Comparison of ENCODE assay signal across 8 mouse cellular contexts in the genomic region with DNA sequence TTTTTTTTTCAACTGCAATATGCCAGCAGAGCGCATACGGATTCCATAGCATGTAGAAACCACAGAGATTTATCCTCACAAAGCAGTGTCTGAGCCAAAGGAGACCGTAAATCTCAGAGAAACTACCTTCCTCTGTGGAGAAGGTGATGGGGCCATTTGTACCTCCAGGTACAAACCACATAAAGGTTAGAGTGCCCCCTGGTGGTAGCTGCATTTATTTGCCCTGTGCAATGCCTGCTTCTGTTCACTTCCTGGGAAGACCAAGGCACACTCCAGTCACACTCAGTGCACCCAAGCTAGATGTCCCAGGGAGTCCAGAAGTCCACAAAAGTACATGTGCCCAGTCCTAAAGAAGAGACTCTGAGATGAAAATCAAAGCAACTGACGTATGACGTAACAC.
A peak's percentile ranks its signal among the peaks of the same experiment; 100 is the strongest.
DNase-seq lines count a peak whose midpoint lies in the region; ATAC-seq and TF ChIP-seq lines count a peak whose summit lies in the region.

No protein-coding gene starts in this region.

- H3K27me3 ChIP-seq in midbrain, embryonic 11.5 days (ENCODE audit: control insufficient read depth, insufficient read depth, low read length), result no peaks in the 10 kb centered on the region
- no peaks in the 10 kb centered on the region; the same call in 1 of the 2 replicates for H3K27me3 ChIP-seq in midbrain, embryonic 16.5 days (ENCODE audit: control insufficient read depth, insufficient read depth, low read depth, low read length)
- no peaks in the 10 kb centered on the region for H3K27me3 ChIP-seq in liver, postnatal 0 days (ENCODE audit: insufficient read depth, low read length)

- TF ChIP-seq CTCF in liver, postnatal 0 days (IDR thresholded peaks at IDR 0.05; ENCODE audit: low read depth), result peak; percentile 79

- H3K36me3 ChIP-seq in midbrain, embryonic 11.5 days (ENCODE audit: control insufficient read depth, insufficient read depth, low read length), result no peaks in the 10 kb centered on the region
- H3K36me3 ChIP-seq in midbrain, embryonic 16.5 days (ENCODE audit: control insufficient read depth, insufficient read depth, low read length), result no peaks in the 10 kb centered on the region
- H3K36me3 ChIP-seq in liver, postnatal 0 days (replicated peaks; ENCODE audit: insufficient read depth, low read length), result no peaks in the 10 kb centered on the region

- H3K4me3 ChIP-seq in midbrain, embryonic 11.5 days (ENCODE audit: low read depth, low read length), result no peak overlapping the region
- no peak overlapping the region for H3K4me3 ChIP-seq in midbrain, embryonic 16.5 days (ENCODE audit: low read depth, low read length)
- H3K4me3 ChIP-seq in liver, postnatal 0 days (ENCODE audit: low read depth, low read length), result no peak overlapping the region

- no peak overlapping the region for H3K4me2 ChIP-seq in midbrain, embryonic 11.5 days
- no peak overlapping the region for H3K4me2 ChIP-seq in midbrain, embryonic 16.5 days (ENCODE audit: low read length)
- H3K4me2 ChIP-seq in liver, postnatal 0 days (ENCODE audit: low read depth, low read length), result no peak overlapping the region

- DNase-seq in midbrain, embryonic 11.5 days (ENCODE audit: low spot score, missing footprints), result peak; percentile 88
- DNase-seq in c-Kit-negative CD71-positive TER-119-positive erythroid progenitor cells, embryonic 14.5 days (ENCODE audit: low read depth, low spot score), result peak; percentile 36
- DNase-seq in frontal cortex, postnatal 36 days (ENCODE audit: low spot score in 2 of 2), result peak; percentile 71 to 75
- peak; percentile 79 to 93 for DNase-seq in kidney, postnatal 36 days
- peak; percentile 71 for DNase-seq in liver, postnatal 0 days
- DNase-seq in right cerebral cortex, postnatal 36 days (ENCODE audit: low spot score in 2 of 2), result peak; percentile 12 to 38

- no peak for TF ChIP-seq EP300 in liver, postnatal 0 days (IDR thresholded peaks at IDR 0.05; ENCODE audit: low read depth)

- WGBS in midbrain, embryonic 11.5 days, result 82% methylated on average over 5 of the region's 5 CpGs
- WGBS in midbrain, embryonic 16.5 days, result 85% methylated on average over 5 of the region's 5 CpGs
- WGBS in liver, postnatal 0 days (ENCODE audit: insufficient replicate concordance), result 71% methylated on average over 5 of the region's 5 CpGs

- H3K9ac ChIP-seq in midbrain, embryonic 11.5 days (ENCODE audit: low read length), result no peak overlapping the region
- H3K9ac ChIP-seq in midbrain, embryonic 16.5 days (ENCODE audit: low read depth, low read length), result no peak overlapping the region
- H3K9ac ChIP-seq in liver, postnatal 0 days (replicated peaks), result no peak overlapping the region

- no peak overlapping the region for H3K27ac ChIP-seq in midbrain, embryonic 11.5 days (ENCODE audit: low read depth, low read length)
- H3K27ac ChIP-seq in midbrain, embryonic 16.5 days (ENCODE audit: low read length), result no peak overlapping the region
- H3K27ac ChIP-seq in liver, postnatal 0 days (ENCODE audit: low read depth), result no peak overlapping the region

- ATAC-seq in midbrain, embryonic 11.5 days (ENCODE audit: low FRiP score), result no peak
- ATAC-seq in midbrain, embryonic 16.5 days, result no peak
- ATAC-seq in liver, postnatal 0 days, result no peak
- no peak for ATAC-seq in erythroid progenitor cell, adult 5-6 weeks (replicated peaks; ENCODE audit: low FRiP score, poor library complexity, severe bottlenecking)

- no peaks in the 10 kb centered on the region for H3K9me3 ChIP-seq in midbrain, embryonic 11.5 days (ENCODE audit: control insufficient read depth, low read length)
- H3K9me3 ChIP-seq in midbrain, embryonic 16.5 days (replicated peaks; ENCODE audit: control insufficient read depth, low read length, poor library complexity, severe bottlenecking), result no peaks in the 10 kb centered on the region
- no peaks in the 10 kb centered on the region for H3K9me3 ChIP-seq in liver, postnatal 0 days (ENCODE audit: low read length)

- H3K4me1 ChIP-seq in midbrain, embryonic 11.5 days (ENCODE audit: control insufficient read depth, insufficient read depth, low read length), result no peaks in the 10 kb centered on the region
- no peaks in the 10 kb centered on the region for H3K4me1 ChIP-seq in midbrain, embryonic 16.5 days (ENCODE audit: control insufficient read depth, insufficient read depth, low read length)
- no peaks in the 10 kb centered on the region for H3K4me1 ChIP-seq in liver, postnatal 0 days (ENCODE audit: insufficient read depth)

Comparison
In these comparisons a context has a peak if more than half of its experiments do, and no peak if none do; other contexts are left out.
1. DNase-seq: peak in every context shown above with its lines; median percentile 88 in midbrain, embryonic 11.5 days; 86 in kidney, postnatal 36 days; 73 in frontal cortex, postnatal 36 days; 71 in liver, postnatal 0 days; 36 in c-Kit-negative CD71-positive TER-119-positive erythroid progenitor cells, embryonic 14.5 days; 25 in right cerebral cortex, postnatal 36 days.